Mouse (Mus musculus) ES-E14 (cell line): ENCODE data around the gene Gm5678.
"Not testable (repeated sequence)": the region's sequence is repeated elsewhere in the genome, so short reads cannot be mapped to it uniquely, and the experiment has no call there.

Experiments used
- CHD2 ChIP-seq: IDR thresholded peaks from 2 replicates; pipeline ENCODE4 v1.6.1; 2014; ENCODE audit warnings: mild to moderate bottlenecking, low read depth, low read length, inconsistent platforms
- HCFC1 ChIP-seq: IDR thresholded peaks from 2 replicates; pipeline ENCODE4 v1.6.1; 2012; ENCODE audit warnings: low read length, inconsistent platforms, borderline replicate concordance; ENCODE audit not compliant: insufficient read depth
- MAFK ChIP-seq: IDR thresholded peaks from 2 replicates; pipeline ENCODE4 v1.6.1; 2014; ENCODE audit warnings: mild to moderate bottlenecking, low read depth, low read length, inconsistent platforms; ENCODE audit not compliant: insufficient read depth
- ZC3H11A ChIP-seq: IDR thresholded peaks from 2 replicates; pipeline ENCODE4 v1.6.1; 2012; ENCODE audit warnings: low read depth, mild to moderate bottlenecking, inconsistent platforms, low read length, borderline replicate concordance
- ZNF384 ChIP-seq: IDR thresholded peaks from 2 replicates; pipeline ENCODE4 v1.6.1; 2012; ENCODE audit warnings: low read depth, low read length, inconsistent platforms

DNA sequence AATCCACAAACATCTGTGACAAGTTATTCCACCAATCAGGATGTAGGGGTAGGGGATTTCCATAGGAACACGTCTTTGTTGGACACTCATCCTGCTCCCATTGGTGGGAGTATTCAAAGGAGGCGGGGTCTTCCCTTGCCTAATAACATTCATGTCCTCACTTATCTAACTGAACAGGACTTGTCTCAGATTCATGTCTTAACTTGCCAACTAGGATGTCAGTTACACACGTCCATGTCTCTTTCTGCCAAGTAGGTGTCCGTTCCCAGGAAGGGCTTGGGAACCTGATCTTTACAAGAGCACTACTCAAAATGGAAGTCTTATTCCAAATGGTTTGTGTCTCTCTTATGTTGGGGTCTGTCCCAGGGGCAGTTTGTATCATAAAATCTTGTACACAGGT is 4.1 kb upstream of the Gm5678 start:
- not testable (repeated sequence) for TF ChIP-seq HCFC1, CHD2, MAFK, ZNF384, ZC3H11A
